Mouse (Mus musculus) spleen, adult 2 months (tissue): ENCODE measurements around the gene Hist1h2ba. TPM values are rescaled to one million over a fixed set of nuclear protein-coding genes. Genes with fewer than 3 reads are reported as not detected.

Source experiments
- DNase-seq, 2 experiments: peaks; one replicate each; pipeline versions ENCODE4 v3.0.0 to v3.0.0-alpha.2; 2012 to 2021; ENCODE audit warnings: low spot score in 2 of 2, low read depth in 1 of 2
- H3K27ac ChIP-seq: fragments of 200-500 bp; 2 replicates; pipeline ENCODE4 v1.5.1; 2012; ENCODE audit warnings: low read length, inconsistent platforms; ENCODE audit not compliant: insufficient read depth
- H3K27me3 ChIP-seq: fragments of 200-500 bp; 2 replicates; pipeline ENCODE4 v1.6.1; 2012; ENCODE audit warnings: mild to moderate bottlenecking, moderate library complexity, low read length, inconsistent platforms; ENCODE audit not compliant: control insufficient read depth, insufficient read depth
- H3K36me3 ChIP-seq: fragments of 200-500 bp; 2 replicates; pipeline ENCODE4 v1.6.1; 2012; ENCODE audit warnings: mild to moderate bottlenecking, low read length, inconsistent platforms; ENCODE audit not compliant: control insufficient read depth, insufficient read depth
- H3K4me1 ChIP-seq: fragments of 200-500 bp; 2 replicates; pipeline ENCODE4 v1.6.1; 2011; ENCODE audit warnings: inconsistent platforms; ENCODE audit not compliant: control insufficient read depth, insufficient read depth, insufficient read length
- H3K4me3 ChIP-seq: fragments of 200-500 bp; 2 replicates; pipeline ENCODE4 v1.5.1; 2011; ENCODE audit warnings: mild to moderate bottlenecking, inconsistent platforms; ENCODE audit not compliant: insufficient read depth, insufficient read length; ENCODE audit errors: extremely low read depth
- CTCF ChIP-seq: fragments of 200-500 bp; IDR thresholded peaks from 2 replicates; pipeline ENCODE4 v1.5.1; 2011; ENCODE audit warnings: mild to moderate bottlenecking, inconsistent platforms; ENCODE audit not compliant: insufficient read depth, insufficient read length, insufficient replicate concordance; ENCODE audit errors: extremely low read depth
- POLR2A ChIP-seq: fragments of 200-500 bp; IDR thresholded peaks from 2 replicates; pipeline ENCODE4 v1.6.1; 2011; ENCODE audit warnings: low read depth, low read length, inconsistent platforms
- WGBS: fragments of 180-500 bp; shearing (Covaris S2); methylation state at CpG from one replicate; pipeline ENCODE4 v1.1.7; 2018; 5-methylcytosine and 5-hydroxymethylcytosine counted together
- polyA plus RNA-seq: library from polyadenylated mRNA; depleted of rRNA; stranded (reverse); fragments of >200 nt; gene quantifications from 2 replicates; pipeline ENCODE4 v1.2.3, GENCODE M21; 2012

The Hist1h2ba gene
- polyA plus RNA-seq, 1 experiment = not detected

DNA sequence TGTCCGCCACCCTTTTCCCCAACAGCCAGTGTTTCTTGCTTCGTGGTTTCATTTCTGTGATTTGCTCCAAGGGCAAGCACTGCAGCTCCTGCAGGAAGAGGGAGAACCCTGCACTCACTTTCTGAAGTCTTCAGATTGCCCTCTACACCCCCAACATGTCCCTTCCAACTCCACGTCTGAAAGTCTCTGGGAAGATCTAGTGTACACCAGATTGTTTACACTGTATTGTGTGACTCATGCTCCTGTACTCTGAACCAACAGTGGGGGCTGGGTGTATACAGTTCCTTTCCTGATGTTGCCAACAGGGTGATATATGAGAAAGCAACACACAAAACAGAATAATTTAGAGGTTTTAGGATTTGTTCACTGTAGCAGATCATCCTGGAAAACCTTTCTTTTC lies 5.3 kb downstream of the Hist1h2ba start:
- no peak for TF ChIP-seq CTCF
- no peak for TF ChIP-seq POLR2A

DNA sequence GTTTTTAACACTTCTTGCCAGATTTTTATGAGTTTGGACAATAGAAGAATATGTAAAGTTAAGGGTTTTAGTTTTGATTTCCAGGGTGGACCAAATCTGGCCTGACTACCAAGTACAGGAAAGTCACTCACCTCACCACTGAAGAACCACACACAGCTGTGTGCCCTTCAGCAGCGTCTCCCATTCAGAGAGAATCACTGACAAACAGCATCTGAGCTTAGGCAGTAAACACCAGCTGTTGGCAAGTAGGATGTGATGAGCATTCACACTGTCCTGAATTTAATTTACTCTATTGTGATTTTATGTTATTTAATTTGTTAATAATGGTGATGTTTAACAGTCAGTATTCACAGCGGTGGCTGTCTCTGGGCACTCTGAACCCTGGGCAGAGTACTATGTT lies 8.2 kb downstream of the Hist1h2ba start:
- Histone ChIP-seq H3K27ac (no peak overlapping the region), H3K27me3 (no peaks in the 10 kb centered on the region), H3K4me3 (no peak overlapping the region), H3K36me3 (no peaks in the 10 kb centered on the region), H3K4me1 (no peaks in the 10 kb centered on the region)
- TF ChIP-seq POLR2A (no peak), CTCF (no peak)
- 54% methylated on average over 2 of the region's 2 CpGs for WGBS
- no peak for DNase-seq

More for the DNA sequence above, 5.3 kb downstream of the Hist1h2ba start:
- no peaks in the 10 kb centered on the region for H3K27me3 ChIP-seq
- no peaks in the 10 kb centered on the region for H3K4me1 ChIP-seq
- H3K4me3 ChIP-seq = no peak overlapping the region
- no peak overlapping the region for H3K27ac ChIP-seq
- H3K36me3 ChIP-seq = no peaks in the 10 kb centered on the region
- no peak for DNase-seq
- WGBS = 65% methylated on average over 3 of the region's 3 CpGs

DNA sequence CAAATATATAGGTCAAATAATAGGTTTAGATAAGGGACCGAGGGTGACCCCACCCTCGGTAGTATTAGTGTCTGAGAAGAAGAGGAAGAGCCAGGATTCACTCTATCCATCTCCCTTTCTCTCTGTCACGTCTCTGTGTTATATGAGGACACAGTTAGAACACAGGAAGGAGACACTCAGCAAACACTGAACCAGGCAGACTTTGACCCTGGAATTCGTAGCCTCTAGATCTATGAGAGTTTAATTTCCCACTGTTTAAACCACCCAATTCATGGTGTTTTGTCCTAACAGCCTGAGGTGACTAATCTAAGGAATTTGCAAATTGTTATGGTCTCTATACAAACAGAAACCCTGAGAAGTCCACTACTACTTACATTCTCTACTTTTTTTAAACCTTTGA lies 16.3 kb downstream of the Hist1h2ba start:
- 81% methylated on average over 4 of the region's 4 CpGs for WGBS
- H3K27ac ChIP-seq = no peak overlapping the region

DNA sequence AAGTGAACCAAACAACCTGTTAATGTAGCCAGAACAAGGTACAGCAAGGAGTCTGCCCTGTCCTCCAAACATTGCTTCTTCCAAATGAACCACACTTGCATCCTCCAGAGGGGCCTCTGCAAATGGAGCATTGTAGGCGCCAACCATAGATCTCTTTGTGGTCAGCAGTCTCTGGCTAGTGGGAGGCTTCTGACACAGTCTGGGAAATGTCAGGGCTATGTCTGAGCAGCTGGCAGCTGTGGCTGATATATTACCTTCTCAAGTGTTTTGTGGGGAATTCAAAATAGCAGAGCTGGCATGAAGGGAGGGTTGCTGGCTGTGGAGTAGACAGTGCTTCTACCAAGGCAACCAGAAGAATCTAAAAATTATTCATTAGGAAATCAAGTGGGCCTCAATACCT lies 17.8 kb downstream of the Hist1h2ba start:
- WGBS = 70% methylated on average over 1 of the region's 1 CpGs
- Histone ChIP-seq H3K36me3 (no peaks in the 10 kb centered on the region), H3K27ac (no peak overlapping the region), H3K4me3 (no peak overlapping the region), H3K4me1 (peaks cover 12% of the 10 kb centered on the region; the same call in 1 of the 2 replicates), H3K27me3 (no peaks in the 10 kb centered on the region)
- TF ChIP-seq POLR2A = no peak
- no peak for TF ChIP-seq CTCF
- DNase-seq = no peak

More for the DNA sequence above, 16.3 kb downstream of the Hist1h2ba start:
- Histone ChIP-seq H3K4me3 (no peak overlapping the region), H3K4me1 (peaks cover 10% of the 10 kb centered on the region; the same call in 1 of the 2 replicates), H3K36me3 (no peaks in the 10 kb centered on the region), H3K27me3 (no peaks in the 10 kb centered on the region)
- DNase-seq = no peak
- no peak for TF ChIP-seq POLR2A
- no peak for TF ChIP-seq CTCF

DNA sequence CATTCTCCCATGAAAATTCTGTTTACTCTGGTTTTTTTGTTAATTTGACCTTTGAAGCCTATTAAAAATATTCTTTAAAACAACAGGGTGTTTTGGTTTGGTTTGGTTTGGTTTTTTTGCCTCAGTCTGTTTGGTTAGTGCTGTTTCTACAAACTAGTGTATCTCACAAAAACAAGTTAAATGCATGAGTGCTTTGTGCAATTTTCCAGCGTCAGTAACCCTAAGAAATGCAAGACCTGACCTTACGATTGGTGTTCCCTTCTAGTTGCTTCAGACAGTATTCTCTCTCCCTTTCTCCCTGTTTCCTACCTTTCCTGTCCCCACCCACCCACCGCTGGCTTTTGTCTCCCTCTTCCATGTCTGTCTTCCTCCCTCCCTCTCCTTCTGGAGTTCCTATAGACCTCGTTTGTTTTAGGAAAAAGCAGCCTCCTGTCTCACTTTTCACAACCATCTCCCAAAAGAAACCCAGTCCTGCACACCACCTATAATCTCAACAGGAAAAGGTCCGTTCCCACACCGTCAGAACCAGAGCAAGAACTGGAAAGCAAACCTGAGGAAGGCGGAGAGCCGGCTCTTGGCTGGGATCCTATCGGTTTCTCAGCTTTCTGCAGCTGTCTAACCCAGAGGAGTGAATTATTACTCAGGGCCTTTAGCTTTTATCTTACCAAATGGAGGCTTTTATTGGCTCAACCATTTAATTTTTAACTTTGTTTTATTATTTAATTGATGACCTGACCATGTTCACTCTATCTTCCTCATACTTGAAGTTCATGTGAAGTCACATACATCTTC lies 19.4 kb downstream of the Hist1h2ba start, which contains the start of gene Slc17a4:
Gene Slc17a4, minus strand, starts transcription at position 634 of the 792 bp plus-strand sequence.
- peaks cover 20% of the 10 kb centered on the region; the same call in 1 of the 2 replicates for H3K4me1 ChIP-seq
- no peak for DNase-seq
- H3K27me3 ChIP-seq = no peaks in the 10 kb centered on the region
- 65% methylated on average over 9 of the region's 9 CpGs for WGBS
- TF ChIP-seq CTCF (no peak), POLR2A (no peak)
- H3K27ac ChIP-seq = peak within 1 kb of the TSS; percentile 88
- no peaks in the 10 kb centered on the region for H3K36me3 ChIP-seq
- H3K4me3 ChIP-seq = no peak within 1 kb of the TSS

DNA sequence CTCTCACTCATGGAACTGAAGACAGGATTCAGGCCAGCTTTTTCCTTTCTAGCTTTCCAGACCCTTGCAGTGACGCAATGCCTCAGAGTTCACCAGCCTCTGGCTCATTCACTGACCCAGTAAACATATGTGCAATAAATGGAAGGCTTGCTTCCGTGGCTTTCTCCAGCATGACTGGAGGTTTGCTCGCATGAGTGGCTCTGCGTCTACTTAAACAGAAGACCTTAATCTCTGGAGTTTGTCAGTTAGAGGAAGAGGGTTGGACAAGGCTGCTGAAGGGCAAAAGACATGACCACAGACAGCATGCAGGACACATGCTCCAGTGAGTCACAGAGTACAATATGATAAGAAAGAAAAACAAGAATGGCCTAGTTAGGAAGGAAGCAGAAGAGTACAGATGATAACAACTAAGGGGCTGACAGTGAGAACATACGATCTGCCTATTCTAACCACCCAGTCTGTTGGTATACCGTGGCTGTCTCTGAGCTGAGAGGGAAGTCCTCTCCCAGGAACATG lies 20.1 kb downstream of the Hist1h2ba start:
- peak; percentile 52 to 61 for DNase-seq
- no peak overlapping the region for H3K4me3 ChIP-seq
- WGBS = 14% methylated on average over 6 of the region's 6 CpGs
- no peaks in the 10 kb centered on the region for H3K27me3 ChIP-seq
- H3K36me3 ChIP-seq = no peaks in the 10 kb centered on the region
- H3K4me1 ChIP-seq = peaks cover 20% of the 10 kb centered on the region
- H3K27ac ChIP-seq = peak overlapping the region; percentile 88
- TF ChIP-seq POLR2A (peak; percentile 8; the same call in 1 of the 2 replicates), CTCF (no peak)

DNA sequence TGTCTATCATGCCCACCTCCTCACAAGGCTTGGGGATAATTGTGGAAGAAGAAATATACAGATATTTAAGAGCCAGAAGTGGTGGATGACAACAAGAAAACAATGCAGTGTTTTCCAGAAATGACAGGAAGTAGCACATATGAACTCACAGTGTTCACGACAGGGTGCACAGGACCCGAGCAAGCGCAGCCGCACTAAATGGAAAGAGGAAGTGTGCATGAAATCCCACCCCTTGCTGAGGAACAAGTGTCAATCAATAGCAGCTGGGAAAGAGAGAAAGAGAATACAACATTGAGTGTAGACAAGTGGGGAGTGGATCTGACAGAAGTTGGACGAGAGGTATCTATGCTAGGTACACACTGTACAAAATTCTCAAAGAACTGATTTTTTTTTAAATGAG lies 22.6 kb downstream of the Hist1h2ba start:
- 6% methylated on average over 5 of the region's 5 CpGs for WGBS
- peaks cover 20% of the 10 kb centered on the region for H3K4me1 ChIP-seq
- H3K4me3 ChIP-seq = no peak overlapping the region
- H3K27me3 ChIP-seq = no peaks in the 10 kb centered on the region
- no peak overlapping the region for H3K27ac ChIP-seq
- TF ChIP-seq POLR2A = no peak
- no peak for TF ChIP-seq CTCF
- H3K36me3 ChIP-seq = no peaks in the 10 kb centered on the region
- DNase-seq = peak; percentile 58 to 74
